Mouse (Mus musculus): ENCODE results near the gene Nrip2. TPM values are rescaled to one million over a fixed set of nuclear protein-coding genes. Genes with fewer than 3 reads are reported as not detected.
"Not testable (repeated sequence)": the region's sequence is repeated elsewhere in the genome, so short reads cannot be mapped to it uniquely, and the experiment has no call there.

The Nrip2 gene
- 1 to 10 TPM; 1.3 TPM for total RNA-seq (2021)
- long read RNA-seq, experiment 1 = 0 reads
- long read RNA-seq, experiment 2, partial matches to known transcripts = 0 of 1 reads
- long read RNA-seq, experiment 2, other reads (novel, unspliced or antisense) = 1 of 1 reads

GRCm38 (mm10) chr6:128398996-128399395 lies at the start of gene Nrip2:
Nrip2 (plus strand) TSS chr6:128399296.
- no peak for DNase-seq

- DNase-seq = no peak
Measured at GRCm38 (mm10) chr6:128349711-128350110, 49.4 kb upstream of the Nrip2 start.

- no peak for DNase-seq
Measured at GRCm38 (mm10) chr6:128354140-128354539, 45.0 kb upstream of the Nrip2 start.

DNA sequence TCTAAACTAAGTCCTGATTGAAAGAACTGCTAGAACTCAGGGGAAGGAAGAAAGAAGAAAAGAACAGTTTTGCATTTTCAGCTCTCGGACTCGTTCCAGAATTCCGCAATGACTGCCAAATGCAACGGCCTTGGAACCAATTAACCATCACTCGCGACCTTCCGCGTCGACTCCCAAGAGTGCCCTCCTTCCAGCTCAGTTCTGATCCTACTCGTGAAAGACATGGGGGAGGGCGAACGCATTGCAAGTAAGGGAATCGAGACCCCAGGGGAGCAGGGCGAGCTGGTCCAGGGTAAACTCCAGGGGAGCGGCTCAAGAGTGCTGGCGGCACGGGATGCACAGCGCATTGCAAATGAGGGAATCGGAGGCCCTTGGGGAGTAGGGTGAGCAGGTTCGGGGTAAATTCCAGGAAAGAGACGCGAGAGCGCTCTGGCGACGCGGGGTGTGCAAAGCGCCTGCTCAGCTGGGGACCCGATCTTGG lies 43.9 kb upstream of the Nrip2 start:
- DNase-seq = peak; percentile 36 to 67

GRCm38 (mm10) chr6:128355726-128356416 lies 43.2 kb upstream of the Nrip2 start, which contains the start of gene Tulp3:
Tulp3 (minus strand) TSS chr6:128355851.
- peak; percentile 97 for DNase-seq

GRCm38 (mm10) chr6:128358999-128359398 lies 40.1 kb upstream of the Nrip2 start:
- peak; percentile 43 to 83 for DNase-seq

- no peak for DNase-seq
Measured at GRCm38 (mm10) chr6:128361901-128362300, 37.2 kb upstream of the Nrip2 start.

DNA sequence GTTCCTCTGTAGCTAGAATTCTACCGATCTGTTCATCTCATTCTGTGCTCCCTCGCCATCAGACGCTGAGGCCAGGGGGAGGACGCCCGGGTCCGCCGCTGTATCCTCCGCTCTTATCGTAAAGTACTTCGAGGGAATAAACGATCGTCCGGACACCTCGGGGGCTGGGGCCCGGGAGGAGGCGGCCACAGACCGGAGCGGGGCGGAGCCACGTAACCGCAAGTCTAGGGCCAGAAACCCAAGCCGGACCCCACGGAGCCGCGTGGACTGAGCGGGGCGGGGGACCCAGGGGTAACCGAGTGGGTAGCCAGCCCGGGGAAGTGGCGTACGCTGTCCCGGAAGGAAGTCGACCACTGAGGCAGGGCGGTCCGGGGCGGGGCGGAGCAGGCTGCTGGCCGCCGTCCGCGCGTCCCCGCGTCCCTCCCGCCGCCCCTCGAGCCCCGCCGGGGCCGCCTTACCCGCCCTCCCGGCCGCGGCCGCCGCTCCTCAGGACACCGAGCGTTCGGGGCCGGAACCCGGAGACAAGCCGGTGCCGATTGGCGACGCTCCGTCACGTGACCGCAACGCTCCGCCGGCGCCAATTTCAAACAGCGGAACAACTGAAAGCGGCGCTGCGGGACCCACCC lies 36.6 kb upstream of the Nrip2 start, which contains the start of the genes Rhno1 and Foxm1:
Rhno1 (minus strand) TSS at position 531 of the 626 bp plus-strand sequence.
Foxm1 (plus strand) TSS at position 587 of the 626 bp plus-strand sequence.
- peak; percentile 89 to 90 for DNase-seq

GRCm38 (mm10) chr6:128363007-128363825 lies 35.9 kb upstream of the Nrip2 start:
- no peak for DNase-seq

- DNase-seq = no peak
Measured at GRCm38 (mm10) chr6:128364721-128365120, 34.4 kb upstream of the Nrip2 start.

GRCm38 (mm10) chr6:128366466-128366865 lies 32.6 kb upstream of the Nrip2 start:
- no peak for DNase-seq

- DNase-seq = no peak
Measured at GRCm38 (mm10) chr6:128370040-128370439, 29.1 kb upstream of the Nrip2 start.

GRCm38 (mm10) chr6:128375192-128375591 lies 23.9 kb upstream of the Nrip2 start, which contains the start of the genes Tex52 and Gm44596:
Tex52 (plus strand) TSS chr6:128375456.
Gm44596 (plus strand) TSS chr6:128375503.
- peak; percentile 40 to 71 for DNase-seq

DNA sequence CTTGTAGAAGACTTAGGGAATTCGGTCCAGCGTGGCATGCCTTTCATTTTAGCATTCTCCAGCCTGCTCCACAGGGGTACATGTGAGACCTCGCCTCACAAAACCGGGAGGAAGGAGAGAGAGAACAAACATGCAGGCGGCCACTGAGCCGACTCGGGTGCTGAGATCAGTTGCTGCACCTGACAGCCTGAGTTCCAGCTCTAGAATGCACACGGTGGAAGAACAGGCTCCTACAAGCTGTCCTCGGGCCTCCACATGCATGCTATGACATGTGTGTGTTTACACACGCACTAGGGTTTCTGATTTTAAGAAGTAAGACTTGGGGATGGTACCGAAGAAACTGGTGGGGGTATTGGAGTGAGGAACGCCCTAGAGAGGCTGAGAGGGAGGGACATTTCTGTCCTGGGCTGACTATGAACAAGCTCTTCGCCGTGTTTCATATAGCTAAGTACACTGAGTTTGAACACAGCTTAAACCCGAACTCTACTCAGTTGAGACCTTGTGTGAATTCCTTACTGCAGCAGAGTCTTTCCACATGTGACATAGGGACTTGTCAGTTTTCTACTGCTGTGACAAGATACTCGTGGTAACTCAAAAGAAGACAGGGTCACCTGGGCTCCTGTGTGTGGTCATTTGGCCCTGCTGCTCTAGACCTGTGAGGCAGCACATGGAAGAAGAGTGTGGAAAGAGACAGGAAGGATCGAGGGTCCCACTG lies 22.6 kb upstream of the Nrip2 start:
- DNase-seq = no peak

GRCm38 (mm10) chr6:128379636-128380035 lies 19.5 kb upstream of the Nrip2 start:
- no peak for DNase-seq

GRCm38 (mm10) chr6:128380594-128381167 lies 18.4 kb upstream of the Nrip2 start:
- not testable (repeated sequence) for DNase-seq

GRCm38 (mm10) chr6:128381254-128381653 lies 17.8 kb upstream of the Nrip2 start:
- no peak for DNase-seq

- DNase-seq = no peak
Measured at GRCm38 (mm10) chr6:128383752-128384151, 15.3 kb upstream of the Nrip2 start.

- no peak for DNase-seq
Measured at GRCm38 (mm10) chr6:128385026-128385425, 14.1 kb upstream of the Nrip2 start.

DNA sequence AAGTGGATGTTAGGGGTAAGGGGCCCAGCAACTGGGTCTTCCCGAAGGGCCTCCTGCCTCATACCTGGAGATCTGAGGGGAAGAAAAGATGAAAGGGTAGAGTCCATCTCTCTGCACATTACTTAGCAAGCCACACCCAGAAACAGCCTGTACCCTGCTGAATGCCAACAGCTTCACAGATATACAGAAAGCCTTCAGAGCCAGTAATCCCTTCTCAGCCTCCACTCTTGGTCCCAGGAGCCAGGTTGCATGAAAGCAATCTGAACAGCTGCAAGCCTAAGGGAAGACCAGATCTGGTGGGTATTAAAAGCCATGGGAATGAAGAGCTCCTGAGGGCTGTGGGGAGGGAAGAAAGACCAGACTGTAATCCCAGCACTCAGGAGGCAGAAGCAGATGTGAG lies 9.9 kb upstream of the Nrip2 start:
- DNase-seq = no peak

DNA sequence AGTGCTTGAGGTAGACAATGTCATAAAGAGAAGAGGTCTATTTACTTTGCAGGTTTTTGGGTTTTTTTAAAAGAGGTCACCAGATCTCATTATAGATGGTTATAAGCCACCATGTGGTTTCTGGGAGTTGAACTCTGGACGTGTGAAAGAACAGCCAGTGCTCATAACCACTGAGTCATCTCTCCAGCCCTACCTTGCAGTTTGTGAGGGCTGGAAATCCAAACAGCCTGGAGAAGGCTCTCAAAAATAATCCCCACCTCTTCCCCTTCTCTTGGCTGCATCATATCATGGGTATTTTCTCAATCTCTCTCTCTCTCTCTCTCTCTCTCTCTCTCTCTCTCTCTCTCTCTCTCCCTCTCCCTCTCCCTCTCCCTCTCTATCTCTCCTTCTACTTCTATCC lies 8.4 kb upstream of the Nrip2 start:
- DNase-seq = no peak
